Mouse (Mus musculus) midbrain, embryonic 12.5 days (tissue): ENCODE results near the gene Myo19. TPM values are rescaled to one million over a fixed set of nuclear protein-coding genes. Genes with fewer than 3 reads are reported as not detected.

Experiments
- ATAC-seq: fragments of 200-750 bp; cut with Nextera tagmentation; 2 replicates; pipeline ENCODE4 v1.8.0; 2017; ENCODE audit warnings: low read depth, moderate TSS enrichment, moderate library complexity; ENCODE audit not compliant: low FRiP score
- H3K27ac ChIP-seq: fragments of 300-500 bp; sonication (generic); replicated peaks from 2 replicates; pipeline ENCODE4 v1.5.1; 2016; ENCODE audit warnings: mild to moderate bottlenecking
- H3K27me3 ChIP-seq: fragments of 300-500 bp; sonication (generic); 2 replicates; pipeline ENCODE4 v1.6.1; 2016; ENCODE audit warnings: mild to moderate bottlenecking
- H3K36me3 ChIP-seq: fragments of 300-500 bp; sonication (generic); 2 replicates; pipeline ENCODE4 v1.6.1; 2016
- H3K4me1 ChIP-seq: fragments of 300-500 bp; sonication (generic); 2 replicates; pipeline ENCODE4 v1.6.1; 2016
- H3K4me2 ChIP-seq: fragments of 300-500 bp; sonication (generic); replicated peaks from 2 replicates; pipeline ENCODE4 v1.6.1; 2016; ENCODE audit warnings: mild to moderate bottlenecking, moderate library complexity
- H3K4me3 ChIP-seq: fragments of 300-500 bp; sonication (generic); 2 replicates; pipeline ENCODE4 v1.5.1; 2016; ENCODE audit warnings: mild to moderate bottlenecking
- H3K9ac ChIP-seq: fragments of 300-500 bp; sonication (generic); replicated peaks from 2 replicates; pipeline ENCODE4 v1.6.1; 2016; ENCODE audit warnings: mild to moderate bottlenecking, moderate library complexity
- H3K9me3 ChIP-seq: fragments of 300-500 bp; sonication (generic); 2 replicates; pipeline ENCODE4 v1.6.1; 2016; ENCODE audit warnings: mild to moderate bottlenecking
- WGBS: fragments of 180-500 bp; shearing (Covaris S2); methylation state at CpG from one replicate; pipeline ENCODE4 v1.1.7; 2016; 5-methylcytosine and 5-hydroxymethylcytosine counted together
- microRNA-seq: library from miRNA; unstranded; fragments of <30 nt; microRNA quantifications from one replicate; pipeline ENCODE4, GENCODE M21; 2017
- polyA plus RNA-seq: library from polyadenylated mRNA; unstranded; fragments of >200 nt; fragmentation: Nextera tagmentation; extraction: Ambion mirVana; gene quantifications from 2 replicates; pipeline ENCODE4 v1.2.1, GENCODE M21; 2016

The Myo19 gene
- polyA plus RNA-seq, 1 experiment from 2014 or later, result 9.9 TPM

- Histone ChIP-seq H3K9ac (no peak overlapping the region), H3K27me3 (peaks cover 59% of the 10 kb centered on the region), H3K9me3 (no peaks in the 10 kb centered on the region), H3K4me3 (no peak overlapping the region), H3K4me1 (peaks cover 23% of the 10 kb centered on the region), H3K4me2 (no peak overlapping the region), H3K36me3 (no peaks in the 10 kb centered on the region), H3K27ac (no peak overlapping the region)
- ATAC-seq, result no peak
- WGBS, result 32% methylated on average over 5 of the region's 5 CpGs
Measured at GRCm38 (mm10) chr11:84956400-84956799, 76.5 kb downstream of the Myo19 start.

GRCm38 (mm10) chr11:84957171-84957570 lies 77.2 kb downstream of the Myo19 start:
- WGBS, result 6% methylated on average over 15 of the region's 15 CpGs
- peak overlapping the region; percentile 37 for H3K4me3 ChIP-seq
- H3K36me3 ChIP-seq, result no peaks in the 10 kb centered on the region
- H3K9ac ChIP-seq, result no peak overlapping the region
- peaks cover 23% of the 10 kb centered on the region for H3K4me1 ChIP-seq
- no peak overlapping the region for H3K27ac ChIP-seq
- no peak for ATAC-seq
- no peaks in the 10 kb centered on the region for H3K9me3 ChIP-seq
- peaks cover 59% of the 10 kb centered on the region for H3K27me3 ChIP-seq
- peak overlapping the region; percentile 61 for H3K4me2 ChIP-seq

GRCm38 (mm10) chr11:84957591-84958270 lies 77.8 kb downstream of the Myo19 start, which contains the start of gene Car4:
Gene Car4, plus strand, starts transcription at chr11:84957786.
- peak within 1 kb of the TSS; percentile 28; the same call in 1 of the 2 replicates for H3K9ac ChIP-seq
- H3K4me2 ChIP-seq, result peak within 1 kb of the TSS; percentile 61
- H3K4me1 ChIP-seq, result peaks cover 23% of the 10 kb centered on the region
- H3K27ac ChIP-seq, result no peak within 1 kb of the TSS
- peaks cover 59% of the 10 kb centered on the region for H3K27me3 ChIP-seq
- ATAC-seq, result no peak
- peak within 1 kb of the TSS; percentile 37 for H3K4me3 ChIP-seq
- no peaks in the 10 kb centered on the region for H3K9me3 ChIP-seq
- WGBS, result under 1% methylated on average over 49 of the region's 49 CpGs
- H3K36me3 ChIP-seq, result no peaks in the 10 kb centered on the region

- H3K4me3 ChIP-seq, result peak overlapping the region; percentile 37
- WGBS, result 1% methylated on average over 11 of the region's 11 CpGs
- H3K27me3 ChIP-seq, result peaks cover 59% of the 10 kb centered on the region
- H3K27ac ChIP-seq, result no peak overlapping the region
- H3K4me1 ChIP-seq, result peaks cover 23% of the 10 kb centered on the region
- no peaks in the 10 kb centered on the region for H3K9me3 ChIP-seq
- ATAC-seq, result no peak
- no peaks in the 10 kb centered on the region for H3K36me3 ChIP-seq
- no peak overlapping the region for H3K9ac ChIP-seq
- peak overlapping the region; percentile 61 for H3K4me2 ChIP-seq
Measured at GRCm38 (mm10) chr11:84958271-84958630, 78.3 kb downstream of the Myo19 start.

- Histone ChIP-seq H3K27me3 (peaks cover 59% of the 10 kb centered on the region), H3K27ac (no peak overlapping the region), H3K9ac (no peak overlapping the region), H3K4me2 (no peak overlapping the region), H3K4me3 (no peak overlapping the region), H3K4me1 (peaks cover 23% of the 10 kb centered on the region), H3K36me3 (no peaks in the 10 kb centered on the region), H3K9me3 (no peaks in the 10 kb centered on the region)
- ATAC-seq, result no peak
- WGBS, result 13% methylated on average over 5 of the region's 5 CpGs
Measured at GRCm38 (mm10) chr11:84959181-84959580, 79.2 kb downstream of the Myo19 start.

- no peak overlapping the region for H3K9ac ChIP-seq
- no peaks in the 10 kb centered on the region for H3K9me3 ChIP-seq
- no peaks in the 10 kb centered on the region for H3K36me3 ChIP-seq
- no peak overlapping the region for H3K27ac ChIP-seq
- H3K27me3 ChIP-seq, result peaks cover 59% of the 10 kb centered on the region
- no peak overlapping the region for H3K4me3 ChIP-seq
- ATAC-seq, result no peak
- under 1% methylated on average over 9 of the region's 9 CpGs for WGBS
- peaks cover 23% of the 10 kb centered on the region for H3K4me1 ChIP-seq
- H3K4me2 ChIP-seq, result peak overlapping the region; percentile 21; the same call in 1 of the 2 replicates
Measured at GRCm38 (mm10) chr11:84959701-84960181, 79.8 kb downstream of the Myo19 start.

- Histone ChIP-seq H3K9me3 (no peaks in the 10 kb centered on the region), H3K36me3 (no peaks in the 10 kb centered on the region), H3K27me3 (peaks cover 54% of the 10 kb centered on the region), H3K4me3 (no peak overlapping the region), H3K27ac (no peak overlapping the region), H3K4me1 (peaks cover 23% of the 10 kb centered on the region), H3K4me2 (no peak overlapping the region), H3K9ac (no peak overlapping the region)
- ATAC-seq, result no peak
- 28% methylated on average over 3 of the region's 3 CpGs for WGBS
Measured at GRCm38 (mm10) chr11:84960291-84960690, 80.3 kb downstream of the Myo19 start.

- H3K27me3 ChIP-seq, result peaks cover 53% of the 10 kb centered on the region
- H3K9ac ChIP-seq, result no peak overlapping the region
- WGBS, result 54% methylated on average over 6 of the region's 6 CpGs
- ATAC-seq, result no peak
- H3K9me3 ChIP-seq, result no peaks in the 10 kb centered on the region
- no peaks in the 10 kb centered on the region for H3K36me3 ChIP-seq
- H3K4me2 ChIP-seq, result no peak overlapping the region
- no peak overlapping the region for H3K4me3 ChIP-seq
- H3K27ac ChIP-seq, result no peak overlapping the region
- peaks cover 23% of the 10 kb centered on the region for H3K4me1 ChIP-seq
Measured at GRCm38 (mm10) chr11:84960780-84961179, 80.8 kb downstream of the Myo19 start.

Small RNA genes within 50 kb of the gene (microRNA-seq; reads per million reads assigned to microRNA genes)
- gene Gm23564, result not detected

Other genes starting within 250 kb of the Myo19 start
- gene Mrm1, start 60.6 kb upstream of the Myo19 start, polyA plus RNA-seq, result 11.0 and 11.7 TPM in 2 replicates
- 6.8 and 7.6 TPM in 2 replicates for gene Dhrs11, start 51.2 kb upstream of the Myo19 start, polyA plus RNA-seq
- gene Ggnbp2, start 9.3 kb upstream of the Myo19 start, polyA plus RNA-seq, result 69.2 and 79.1 TPM in 2 replicates
- 2.6 and 2.8 TPM in 2 replicates for gene Pigw, start 137 bp downstream of the Myo19 start, polyA plus RNA-seq
- gene Znhit3, start 36.2 kb downstream of the Myo19 start, polyA plus RNA-seq, result 58.1 and 62.4 TPM in 2 replicates
- 4.5 and 4.7 TPM in 2 replicates for gene Car4, start 77.6 kb downstream of the Myo19 start, polyA plus RNA-seq